Mouse (Mus musculus) kidney, adult 2 months (tissue): Measurements from ENCODE around the gene Aldh3a2.

Experiments
- CTCF ChIP-seq: fragments of 200-500 bp; conservative IDR thresholded peaks from 2 replicates; pipeline ENCODE4 v1.5.1; 2011; ENCODE audit warnings: low read depth, mild to moderate bottlenecking, control low read depth, low read length, moderate library complexity, mixed read lengths; ENCODE audit not compliant: insufficient read depth, insufficient read length
- POLR2A ChIP-seq: fragments of 200-500 bp; IDR thresholded peaks from one replicate; pipeline ENCODE4 v1.6.1; 2011; ENCODE audit warnings: low read depth, low read length, control low read depth

GRCm38 (mm10) chr11:61180361-61180760, 86.9 kb downstream of the Aldh3a2 start:
- TF ChIP-seq CTCF (no peak), POLR2A (no peak)
